Mouse (Mus musculus) megakaryocyte, embryonic 14.5 days (primary cell): ENCODE data around the gene Spata13.

Experiments
- FLI1 ChIP-seq: IDR thresholded peaks from 2 replicates; pipeline ENCODE4 v1.6.1; 2012; ENCODE audit warnings: low read length, inconsistent platforms, mixed read lengths
- GATA1 ChIP-seq: IDR thresholded peaks from 3 replicates; pipeline ENCODE4 v1.6.1; 2012; ENCODE audit warnings: mixed read lengths, low read length, inconsistent platforms, borderline replicate concordance

GRCm38 (mm10) chr14:60666252-60666651 is 32.5 kb downstream of the Spata13 start:
- no peak for TF ChIP-seq GATA1
- TF ChIP-seq FLI1, result no peak
